Mouse (Mus musculus): Measurements from ENCODE around the gene Myog. TPM values are rescaled to one million over a fixed set of nuclear protein-coding genes. Genes with fewer than 3 reads are reported as not detected.

Gene Myog
- polyA plus RNA-seq, 2 experiments: 149 to 165 TPM

GRCm38 (mm10) chr1:134291555-134291954, 1.8 kb downstream of the Myog start:
- no peak for TF ChIP-seq POLR2A (IDR thresholded peaks at IDR 0.05; ENCODE audit: borderline replicate concordance, extremely low read depth, insufficient read depth, insufficient read length)
- Histone ChIP-seq H3K9ac (ENCODE audit: low read depth, low read length, severe bottlenecking) (no peak overlapping the region), H3K27ac (replicated peaks; ENCODE audit: low read depth, low read length) (no peak overlapping the region), H3K4me1 (ENCODE audit: control insufficient read depth, insufficient read depth, low read length) (peaks cover 16% of the 10 kb centered on the region), H3K27me3 (ENCODE audit: control insufficient read depth, insufficient read depth, low read length) (no peaks in the 10 kb centered on the region), H3K36me3 (ENCODE audit: control insufficient read depth, insufficient read depth, low read length) (no peaks in the 10 kb centered on the region), H3K4me3 (replicated peaks; ENCODE audit: low read length) (0 out of 2 replicates have a peak overlapping the region, but pooled peaks have one; percentile 7), H3K4me2 (replicated peaks; ENCODE audit: low read depth, low read length, severe bottlenecking) (no peak overlapping the region), H3K9me3 (ENCODE audit: control insufficient read depth, low read length) (no peaks in the 10 kb centered on the region)
- DNase-seq (ENCODE audit: low spot score) (no peak), ATAC-seq (ENCODE audit: low FRiP score, low read depth) (no peak)
- WGBS: 74% methylated on average over 8 of the region's 8 CpGs

- no peaks in the 10 kb centered on the region for H3K27me3 ChIP-seq (ENCODE audit: control insufficient read depth, insufficient read depth, low read length)
- H3K36me3 ChIP-seq (ENCODE audit: control insufficient read depth, insufficient read depth, low read length): no peaks in the 10 kb centered on the region
- no peak overlapping the region for H3K4me3 ChIP-seq (replicated peaks; ENCODE audit: low read length)
- peaks cover 16% of the 10 kb centered on the region for H3K4me1 ChIP-seq (ENCODE audit: control insufficient read depth, insufficient read depth, low read length)
- no peak for DNase-seq (ENCODE audit: low spot score)
- H3K9me3 ChIP-seq (ENCODE audit: control insufficient read depth, low read length): no peaks in the 10 kb centered on the region
- H3K27ac ChIP-seq (replicated peaks; ENCODE audit: low read depth, low read length): no peak overlapping the region
- no peak overlapping the region for H3K9ac ChIP-seq (ENCODE audit: low read depth, low read length, severe bottlenecking)
- H3K4me2 ChIP-seq (replicated peaks; ENCODE audit: low read depth, low read length, severe bottlenecking): no peak overlapping the region
- no peak for ATAC-seq (ENCODE audit: low FRiP score, low read depth)
- 25% methylated on average over 5 of the region's 5 CpGs for WGBS
- TF ChIP-seq POLR2A (IDR thresholded peaks at IDR 0.05; ENCODE audit: borderline replicate concordance, extremely low read depth, insufficient read depth, insufficient read length): no peak
These were observed 2.3 kb downstream of the Myog start for GRCm38 (mm10) chr1:134292073-134292472.

GRCm38 (mm10) chr1:134292601-134293000, 2.8 kb downstream of the Myog start:
- H3K4me1 ChIP-seq (ENCODE audit: control insufficient read depth, insufficient read depth, low read length): peaks cover 16% of the 10 kb centered on the region
- no peaks in the 10 kb centered on the region for H3K27me3 ChIP-seq (ENCODE audit: control insufficient read depth, insufficient read depth, low read length)
- DNase-seq (ENCODE audit: low spot score) (peak; percentile 34), ATAC-seq (ENCODE audit: low FRiP score, low read depth) (no peak)
- H3K9ac ChIP-seq (ENCODE audit: low read depth, low read length, severe bottlenecking): no peak overlapping the region
- no peak overlapping the region for H3K4me2 ChIP-seq (replicated peaks; ENCODE audit: low read depth, low read length, severe bottlenecking)
- H3K9me3 ChIP-seq (ENCODE audit: control insufficient read depth, low read length): no peaks in the 10 kb centered on the region
- TF ChIP-seq POLR2A (IDR thresholded peaks at IDR 0.05; ENCODE audit: borderline replicate concordance, extremely low read depth, insufficient read depth, insufficient read length): no peak
- H3K4me3 ChIP-seq (replicated peaks; ENCODE audit: low read length): no peak overlapping the region
- 43% methylated on average over 9 of the region's 9 CpGs for WGBS
- H3K27ac ChIP-seq (replicated peaks; ENCODE audit: low read depth, low read length): no peak overlapping the region
- H3K36me3 ChIP-seq (ENCODE audit: control insufficient read depth, insufficient read depth, low read length): no peaks in the 10 kb centered on the region

GRCm38 (mm10) chr1:134293276-134293675, 3.5 kb downstream of the Myog start:
- DNase-seq (ENCODE audit: low spot score) (no peak), ATAC-seq (ENCODE audit: low FRiP score, low read depth) (no peak)
- Histone ChIP-seq H3K27ac (replicated peaks; ENCODE audit: low read depth, low read length) (no peak overlapping the region), H3K4me2 (replicated peaks; ENCODE audit: low read depth, low read length, severe bottlenecking) (no peak overlapping the region), H3K4me3 (replicated peaks; ENCODE audit: low read length) (no peak overlapping the region), H3K36me3 (ENCODE audit: control insufficient read depth, insufficient read depth, low read length) (0 out of 2 replicates have a peak, but pooled peaks cover 3% of the 10 kb centered on the region), H3K9me3 (ENCODE audit: control insufficient read depth, low read length) (no peaks in the 10 kb centered on the region), H3K9ac (ENCODE audit: low read depth, low read length, severe bottlenecking) (no peak overlapping the region), H3K27me3 (ENCODE audit: control insufficient read depth, insufficient read depth, low read length) (no peaks in the 10 kb centered on the region), H3K4me1 (ENCODE audit: control insufficient read depth, insufficient read depth, low read length) (peaks cover 16% of the 10 kb centered on the region)
- 87% methylated on average over 7 of the region's 7 CpGs for WGBS
- TF ChIP-seq POLR2A (IDR thresholded peaks at IDR 0.05; ENCODE audit: borderline replicate concordance, extremely low read depth, insufficient read depth, insufficient read length): no peak

- H3K27ac ChIP-seq (replicated peaks; ENCODE audit: low read depth, low read length): no peak overlapping the region
- no peak for ATAC-seq (ENCODE audit: low FRiP score, low read depth)
- no peak for DNase-seq (ENCODE audit: low spot score)
- no peak overlapping the region for H3K4me2 ChIP-seq (replicated peaks; ENCODE audit: low read depth, low read length, severe bottlenecking)
- H3K4me1 ChIP-seq (ENCODE audit: control insufficient read depth, insufficient read depth, low read length): peaks cover 19% of the 10 kb centered on the region
- no peak overlapping the region for H3K4me3 ChIP-seq (replicated peaks; ENCODE audit: low read length)
- H3K9ac ChIP-seq (ENCODE audit: low read depth, low read length, severe bottlenecking): no peak overlapping the region
- no peak for TF ChIP-seq POLR2A (IDR thresholded peaks at IDR 0.05; ENCODE audit: borderline replicate concordance, extremely low read depth, insufficient read depth, insufficient read length)
- no peaks in the 10 kb centered on the region for H3K9me3 ChIP-seq (ENCODE audit: control insufficient read depth, low read length)
- H3K27me3 ChIP-seq (ENCODE audit: control insufficient read depth, insufficient read depth, low read length): 0 out of 2 replicates have a peak, but pooled peaks cover 5% of the 10 kb centered on the region
- 77% methylated on average over 3 of the region's 3 CpGs for WGBS
- 0 out of 2 replicates have a peak, but pooled peaks cover 3% of the 10 kb centered on the region for H3K36me3 ChIP-seq (ENCODE audit: control insufficient read depth, insufficient read depth, low read length)
These were observed 4.2 kb downstream of the Myog start for GRCm38 (mm10) chr1:134293738-134294604.

Data from limb, embryonic 14.5 days (tissue).